Mouse (Mus musculus) splenic B cell, adult 2 months (primary cell): ENCODE measurements around the gene Pard3b.

Experiments used
- DNase-seq: peaks from one replicate; pipeline ENCODE4 v3.0.0-alpha.2; 2011; ENCODE audit warnings: low read depth, low spot score
- H3K27me3 ChIP-seq: 2 replicates; pipeline ENCODE4 v1.6.1; 2012; ENCODE audit warnings: mild to moderate bottlenecking, low read length, moderate library complexity, mixed read lengths; ENCODE audit not compliant: control insufficient read depth, poor library complexity, insufficient read depth, severe bottlenecking
- H3K36me3 ChIP-seq: 2 replicates; pipeline ENCODE4 v1.6.1; 2012; ENCODE audit warnings: mild to moderate bottlenecking, low read length, moderate library complexity, mixed read lengths; ENCODE audit not compliant: control insufficient read depth, poor library complexity, insufficient read depth, severe bottlenecking

Pard3b gene

GRCm38 (mm10) chr1:62252432-62252831, 613.8 kb downstream of the Pard3b start:
- Histone ChIP-seq H3K36me3 (no peaks in the 10 kb centered on the region), H3K27me3 (no peaks in the 10 kb centered on the region)
- DNase-seq, result no peak

- no peak for DNase-seq
- no peaks in the 10 kb centered on the region for H3K36me3 ChIP-seq
Observed at GRCm38 (mm10) chr1:62254316-62254715, 615.7 kb downstream of the Pard3b start.

GRCm38 (mm10) chr1:62254888-62255287, 616.3 kb downstream of the Pard3b start:
- no peaks in the 10 kb centered on the region for H3K36me3 ChIP-seq
- H3K27me3 ChIP-seq, result no peaks in the 10 kb centered on the region
- no peak for DNase-seq

More at GRCm38 (mm10) chr1:62254316-62254715, 615.7 kb downstream of the Pard3b start:
- H3K27me3 ChIP-seq, result no peaks in the 10 kb centered on the region

GRCm38 (mm10) chr1:62276466-62276865, 637.8 kb downstream of the Pard3b start:
- Histone ChIP-seq H3K27me3 (no peaks in the 10 kb centered on the region), H3K36me3 (no peaks in the 10 kb centered on the region)
- no peak for DNase-seq

DNA sequence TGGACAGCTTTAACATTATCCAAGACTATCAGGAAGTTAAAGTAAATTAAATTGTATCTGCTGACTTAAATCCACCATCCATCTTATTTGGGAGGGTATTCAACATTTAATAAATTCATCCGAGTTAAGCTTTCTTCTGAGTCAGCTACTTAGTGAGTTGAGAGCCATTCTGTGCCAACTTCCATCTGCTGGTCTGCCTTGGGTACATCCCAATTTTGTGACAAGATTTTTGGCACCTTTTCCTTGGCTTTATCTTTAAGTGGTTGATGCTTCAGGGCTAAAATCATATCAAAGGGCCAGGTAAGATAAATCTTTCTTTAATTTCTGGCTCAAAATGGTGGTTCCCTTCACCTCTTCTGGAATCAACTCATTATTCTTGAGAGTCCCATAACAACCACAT, 640.0 kb downstream of the Pard3b start:
- no peaks in the 10 kb centered on the region for H3K27me3 ChIP-seq
- DNase-seq, result no peak
- no peaks in the 10 kb centered on the region for H3K36me3 ChIP-seq

DNA sequence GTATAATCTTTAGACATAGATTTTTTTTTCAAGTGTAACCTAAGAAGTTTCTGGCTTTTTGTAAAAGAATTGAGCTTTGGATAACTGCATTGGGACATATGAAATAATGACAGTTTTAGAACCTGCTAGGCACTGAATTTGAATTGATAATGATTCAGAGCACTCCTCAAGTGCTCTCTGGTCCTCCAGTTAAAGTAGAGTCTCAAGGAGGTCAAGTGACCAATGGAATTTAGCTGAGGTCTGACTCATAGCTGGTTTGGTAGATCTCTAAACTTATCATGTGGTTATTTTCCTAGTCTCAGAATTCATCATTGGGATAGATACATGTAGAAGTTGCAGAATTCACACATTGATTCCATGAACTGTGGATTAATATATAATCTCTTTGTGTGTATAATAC, 642.0 kb downstream of the Pard3b start:
- Histone ChIP-seq H3K36me3 (no peaks in the 10 kb centered on the region), H3K27me3 (no peaks in the 10 kb centered on the region)
- no peak for DNase-seq

GRCm38 (mm10) chr1:62282835-62283234, 644.2 kb downstream of the Pard3b start:
- H3K27me3 ChIP-seq, result no peaks in the 10 kb centered on the region
- no peaks in the 10 kb centered on the region for H3K36me3 ChIP-seq
- no peak for DNase-seq

- Histone ChIP-seq H3K36me3 (no peaks in the 10 kb centered on the region), H3K27me3 (no peaks in the 10 kb centered on the region)
- DNase-seq, result no peak
Observed at GRCm38 (mm10) chr1:62283624-62284023, 645.0 kb downstream of the Pard3b start.

GRCm38 (mm10) chr1:62309376-62309775, 670.8 kb downstream of the Pard3b start:
- DNase-seq, result no peak
- no peaks in the 10 kb centered on the region for H3K36me3 ChIP-seq
- H3K27me3 ChIP-seq, result no peaks in the 10 kb centered on the region

DNA sequence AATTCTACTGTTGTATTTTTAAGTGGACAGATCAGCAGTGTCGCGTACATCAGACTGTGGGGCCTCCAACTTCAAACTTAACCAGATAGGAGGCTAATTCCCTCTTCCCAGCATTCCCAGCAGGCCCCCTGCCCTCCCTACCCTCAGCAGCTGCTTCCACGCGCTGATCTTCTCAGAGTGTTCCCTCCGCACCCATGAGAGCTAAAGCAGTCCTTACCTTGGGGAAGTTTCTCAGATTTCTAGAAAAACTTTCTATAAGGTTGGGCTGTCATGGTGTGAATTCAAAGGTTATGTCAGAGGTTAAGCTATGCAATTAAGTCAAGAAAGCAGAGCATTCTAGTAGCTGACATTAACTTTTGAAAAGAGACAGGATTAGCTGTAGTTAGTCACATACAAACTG, 686.6 kb downstream of the Pard3b start:
- H3K27me3 ChIP-seq, result no peaks in the 10 kb centered on the region
- H3K36me3 ChIP-seq, result no peaks in the 10 kb centered on the region
- no peak for DNase-seq

DNA sequence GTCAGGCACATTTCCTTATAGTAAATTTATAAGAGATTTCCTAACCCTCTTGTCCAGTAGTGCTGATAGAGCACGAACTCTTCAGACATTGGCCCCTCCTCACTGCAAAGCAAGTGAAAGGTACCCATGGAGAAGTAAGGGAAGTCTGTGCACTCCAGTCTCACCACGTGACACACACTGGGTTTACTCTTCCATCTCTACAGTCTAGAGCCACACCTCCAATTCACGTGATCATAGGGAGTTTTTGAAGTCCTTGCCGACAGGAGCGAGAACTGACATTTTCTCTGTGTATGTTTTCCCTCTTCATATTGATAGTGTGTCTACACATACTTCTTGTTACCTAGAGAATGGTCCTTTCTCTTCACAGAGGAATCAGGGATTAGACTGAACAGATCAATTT, 689.1 kb downstream of the Pard3b start:
- Histone ChIP-seq H3K27me3 (no peaks in the 10 kb centered on the region), H3K36me3 (no peaks in the 10 kb centered on the region)
- no peak for DNase-seq

DNA sequence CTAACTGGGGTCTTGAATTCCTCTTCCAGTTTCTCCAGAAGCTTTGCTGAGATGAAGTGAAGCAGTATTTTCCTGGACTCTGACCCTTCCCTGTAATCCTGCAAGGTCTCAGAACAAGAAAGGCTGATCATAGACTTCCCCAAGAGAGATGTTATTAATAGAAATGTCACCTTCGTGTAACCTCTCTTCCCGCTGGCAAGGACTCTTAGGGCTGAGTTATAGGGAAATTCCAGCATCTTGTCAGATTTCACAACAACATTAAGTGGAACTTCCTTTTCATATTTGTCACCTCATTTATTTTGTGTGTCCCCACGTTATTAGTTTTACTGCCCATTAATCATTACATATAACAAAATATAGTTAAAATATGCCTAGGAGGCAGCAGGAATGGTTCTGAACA, 690.2 kb downstream of the Pard3b start:
- Histone ChIP-seq H3K27me3 (no peaks in the 10 kb centered on the region), H3K36me3 (no peaks in the 10 kb centered on the region)
- DNase-seq, result no peak

- no peaks in the 10 kb centered on the region for H3K27me3 ChIP-seq
- no peaks in the 10 kb centered on the region for H3K36me3 ChIP-seq
- DNase-seq, result no peak
Observed at GRCm38 (mm10) chr1:62333016-62333415, 694.4 kb downstream of the Pard3b start.

- Histone ChIP-seq H3K36me3 (no peaks in the 10 kb centered on the region), H3K27me3 (no peaks in the 10 kb centered on the region)
- no peak for DNase-seq
Observed at GRCm38 (mm10) chr1:62334196-62334595, 695.6 kb downstream of the Pard3b start.

DNA sequence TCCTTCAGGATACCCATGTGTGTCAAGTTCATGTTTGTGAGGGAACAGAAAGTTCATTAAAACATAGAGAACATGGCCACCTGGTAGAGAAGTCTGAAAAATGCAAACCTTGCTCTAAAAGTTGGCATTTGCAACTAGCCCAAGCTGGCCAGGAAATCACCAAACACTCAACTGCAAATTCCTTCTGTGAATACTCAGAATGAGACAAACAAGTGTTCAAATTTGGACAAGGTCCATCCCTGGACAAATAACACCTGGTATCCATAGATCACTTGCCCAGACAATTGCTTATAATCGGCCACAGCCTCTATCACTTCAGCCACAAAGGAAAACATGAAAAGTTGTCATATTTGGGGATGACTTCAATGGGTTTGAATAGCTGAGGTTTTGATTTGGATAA, 701.6 kb downstream of the Pard3b start:
- DNase-seq, result no peak
- H3K36me3 ChIP-seq, result no peaks in the 10 kb centered on the region
- no peaks in the 10 kb centered on the region for H3K27me3 ChIP-seq

- Histone ChIP-seq H3K27me3 (no peaks in the 10 kb centered on the region), H3K36me3 (no peaks in the 10 kb centered on the region)
- DNase-seq, result no peak
Observed at GRCm38 (mm10) chr1:62344286-62344685, 705.7 kb downstream of the Pard3b start.
